Mouse (Mus musculus) cerebellum, adult 9-11 months (tissue): ENCODE data around the gene Hira.
"Not testable (repeated sequence)": the region's sequence is repeated elsewhere in the genome, so short reads cannot be mapped to it uniquely, and the experiment has no call there.

Experiments used
- DNase-seq: peaks from one replicate; pipeline ENCODE4 v3.0.0; 2022

Hira gene

DNA sequence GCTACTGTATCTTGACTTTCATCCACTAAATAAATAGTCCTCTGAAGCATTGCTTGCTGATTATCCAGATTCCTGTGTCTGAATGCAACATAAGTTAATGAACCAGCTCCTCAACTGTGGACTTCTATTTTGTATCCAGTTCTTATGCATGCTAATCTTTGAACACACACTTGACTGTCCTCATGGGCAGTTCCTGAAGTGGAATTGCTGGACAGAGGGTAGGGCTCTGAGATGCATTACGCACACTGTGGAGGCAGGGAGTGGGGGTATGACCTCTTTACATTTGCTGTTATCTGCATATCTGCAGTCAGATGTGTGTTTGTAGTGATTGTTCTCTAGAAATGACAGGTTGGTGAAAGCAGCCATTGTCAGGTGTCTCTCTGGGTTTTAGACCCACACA lies 51.1 kb downstream of the Hira start:
- DNase-seq, result no peak

DNA sequence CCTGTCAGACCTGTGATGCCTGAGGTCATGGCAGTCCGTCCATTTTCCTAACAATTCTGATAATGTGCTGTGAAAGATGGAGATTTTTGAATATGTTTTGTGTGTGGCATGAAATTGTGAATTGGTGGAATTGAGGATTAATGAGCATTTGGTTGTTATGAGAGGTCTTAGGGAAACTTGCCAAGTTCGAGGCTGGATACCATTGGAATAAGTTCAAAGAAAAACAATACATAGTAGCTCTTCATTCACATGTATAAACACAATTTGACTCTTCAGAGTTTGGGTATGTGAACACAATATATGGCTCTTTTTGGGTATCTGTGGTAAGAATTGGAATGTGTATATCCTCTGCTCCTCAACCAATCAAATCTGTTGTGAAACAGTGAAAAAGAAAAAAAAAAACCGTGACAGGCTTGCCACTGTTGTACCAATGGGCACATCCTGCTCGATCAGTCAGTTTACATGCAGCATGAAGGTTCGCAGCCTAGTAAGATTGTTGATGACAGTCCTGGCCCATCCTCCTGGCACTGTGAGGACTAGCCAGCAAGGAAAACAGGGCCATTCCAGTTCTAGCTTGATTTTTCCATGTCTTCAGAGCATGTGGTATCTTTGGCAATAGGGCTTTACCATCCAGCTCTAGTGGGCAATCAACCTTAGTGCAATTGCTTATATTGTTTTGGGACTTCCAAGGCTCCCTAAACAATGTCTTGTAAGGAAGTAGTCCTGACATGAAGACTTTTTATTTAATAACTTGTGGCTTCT lies 61.7 kb downstream of the Hira start:
- DNase-seq, result no peak

DNA sequence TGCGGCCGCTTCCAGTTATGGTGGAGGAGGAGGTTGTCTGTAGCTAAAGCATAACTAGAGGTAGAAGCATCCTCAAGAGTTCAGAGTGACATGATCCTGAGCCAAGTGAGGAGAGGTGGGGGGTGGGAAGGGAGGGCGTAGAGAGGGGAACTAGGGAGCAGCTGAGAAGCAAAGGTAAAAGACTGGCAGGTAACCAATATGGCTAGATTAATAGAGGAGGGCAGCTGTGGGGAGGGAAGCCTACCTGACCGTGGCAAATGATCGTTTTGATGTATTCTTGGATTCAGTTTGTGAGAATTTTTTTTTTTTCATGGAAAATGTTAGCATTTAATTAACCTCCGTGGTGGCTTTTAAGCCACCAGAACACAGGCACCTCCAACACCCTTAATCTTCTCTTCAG lies 67.1 kb downstream of the Hira start:
- no peak for DNase-seq

- DNase-seq, result no peak
These were observed 72.1 kb downstream of the Hira start for GRCm38 (mm10) chr16:18948941-18949340.

- no peak for DNase-seq
These were observed 73.5 kb downstream of the Hira start for GRCm38 (mm10) chr16:18950351-18950750.

- DNase-seq, result no peak
These were observed 76.0 kb downstream of the Hira start for GRCm38 (mm10) chr16:18952813-18953212.

DNA sequence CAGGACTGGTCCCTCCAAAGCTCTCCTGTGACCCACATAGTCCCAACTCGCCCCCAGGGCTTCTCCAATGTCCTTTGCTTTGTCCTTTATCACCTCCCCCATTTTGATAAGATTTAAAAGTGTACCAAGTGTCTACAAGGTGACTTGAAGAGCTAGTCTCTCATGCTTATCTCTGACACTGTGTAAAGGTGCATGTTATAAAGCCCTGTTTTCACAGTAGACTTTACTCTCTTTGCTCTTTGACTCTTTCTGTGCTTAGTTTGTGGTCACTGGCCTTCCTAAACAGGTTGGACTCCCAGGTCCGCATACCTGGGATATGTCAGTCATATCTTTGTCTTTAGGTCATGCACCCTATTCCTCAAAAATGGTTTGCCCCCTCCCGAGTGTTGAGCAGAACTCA lies 78.2 kb downstream of the Hira start:
- DNase-seq, result no peak

- no peak for DNase-seq
These were observed 86.6 kb downstream of the Hira start for GRCm38 (mm10) chr16:18963486-18963885.

- DNase-seq, result no peak
These were observed 92.7 kb downstream of the Hira start for GRCm38 (mm10) chr16:18969420-18970128.

- DNase-seq, result no peak
These were observed 94.0 kb downstream of the Hira start for GRCm38 (mm10) chr16:18970837-18971236.

- not testable (repeated sequence) for DNase-seq
These were observed 98.8 kb downstream of the Hira start for GRCm38 (mm10) chr16:18975665-18976064.

DNA sequence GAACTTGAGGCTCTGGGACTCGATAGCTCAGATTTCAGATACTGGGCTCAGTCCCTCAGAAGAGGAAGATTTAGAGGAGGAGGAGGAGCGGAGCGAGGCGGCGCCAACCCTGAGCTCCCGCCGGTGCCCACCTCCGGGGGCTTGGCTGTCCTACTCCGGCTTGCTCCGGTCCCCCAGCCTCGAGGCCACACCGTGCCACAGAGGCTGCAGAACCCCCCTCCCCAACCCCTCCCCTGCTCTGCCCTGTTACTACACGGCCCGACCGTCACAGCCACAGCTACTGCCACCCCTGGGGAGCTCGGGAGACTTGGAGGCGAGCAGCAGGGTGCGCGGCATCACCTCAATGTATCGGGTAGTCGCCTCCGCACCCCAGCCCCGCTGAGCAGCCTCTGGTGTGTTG lies 99.5 kb downstream of the Hira start:
- no peak for DNase-seq

- no peak for DNase-seq
These were observed 109.5 kb downstream of the Hira start for GRCm38 (mm10) chr16:18986381-18986780.

GRCm38 (mm10) chr16:18986860-18987259 lies 110.0 kb downstream of the Hira start:
- DNase-seq, result no peak

DNA sequence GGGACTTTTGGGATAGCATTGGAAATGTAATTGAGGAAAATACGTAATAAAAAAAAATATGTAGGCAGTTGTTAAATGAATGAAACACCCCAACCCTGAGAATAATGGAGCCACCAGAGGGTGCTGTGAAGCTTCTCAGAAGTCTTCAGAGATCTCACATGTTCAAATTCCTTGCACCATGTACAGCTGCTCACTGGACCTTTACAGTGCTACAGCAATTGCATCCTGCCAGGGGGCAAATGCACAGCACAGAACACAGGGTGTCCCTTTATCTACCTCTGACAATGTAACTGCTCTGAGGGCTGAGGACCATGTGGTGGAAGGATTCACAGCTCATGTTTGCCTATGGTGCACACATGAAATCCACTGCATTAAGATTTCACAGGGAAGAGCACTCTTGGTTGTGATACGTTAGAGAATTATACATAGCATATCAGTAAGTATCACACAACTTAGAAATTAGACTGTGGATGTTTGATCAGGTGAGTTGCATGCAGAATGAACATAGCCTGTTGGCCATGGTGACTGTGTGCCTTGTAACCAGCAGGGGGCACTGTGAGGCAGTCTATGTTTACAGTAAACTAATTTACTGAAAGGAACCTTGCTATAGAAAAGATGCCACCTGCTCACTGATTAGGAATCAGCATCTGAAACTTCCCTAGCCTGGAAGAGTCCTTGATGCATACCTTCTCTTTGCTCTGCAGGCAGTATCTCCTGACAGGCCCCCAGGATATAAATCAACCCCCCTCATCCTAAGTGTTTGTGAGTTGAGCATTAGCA lies 126.0 kb downstream of the Hira start:
- DNase-seq, result not testable (repeated sequence)

DNA sequence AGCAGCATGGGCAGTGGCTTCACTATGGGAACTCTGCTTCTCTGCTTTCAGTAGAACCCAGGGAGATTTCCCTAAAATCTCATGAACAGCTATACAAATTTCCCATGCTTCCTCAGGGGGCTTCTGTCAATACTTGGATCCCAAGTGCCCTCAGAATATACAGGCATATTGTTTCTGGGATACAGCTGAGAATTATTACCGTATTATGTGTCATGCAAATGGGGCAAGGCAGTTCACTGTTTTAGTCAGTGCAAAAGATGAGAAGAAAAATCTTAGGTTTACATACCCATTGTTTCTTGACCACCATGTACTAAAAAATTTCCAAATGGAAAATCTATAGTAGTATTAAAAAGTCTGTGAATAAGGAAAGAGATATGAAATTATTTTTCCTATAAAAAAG lies 126.9 kb downstream of the Hira start:
- no peak for DNase-seq

- no peak for DNase-seq
These were observed 128.5 kb downstream of the Hira start for GRCm38 (mm10) chr16:19005298-19005697.

GRCm38 (mm10) chr16:19006715-19007114 lies 129.9 kb downstream of the Hira start:
- no peak for DNase-seq

DNA sequence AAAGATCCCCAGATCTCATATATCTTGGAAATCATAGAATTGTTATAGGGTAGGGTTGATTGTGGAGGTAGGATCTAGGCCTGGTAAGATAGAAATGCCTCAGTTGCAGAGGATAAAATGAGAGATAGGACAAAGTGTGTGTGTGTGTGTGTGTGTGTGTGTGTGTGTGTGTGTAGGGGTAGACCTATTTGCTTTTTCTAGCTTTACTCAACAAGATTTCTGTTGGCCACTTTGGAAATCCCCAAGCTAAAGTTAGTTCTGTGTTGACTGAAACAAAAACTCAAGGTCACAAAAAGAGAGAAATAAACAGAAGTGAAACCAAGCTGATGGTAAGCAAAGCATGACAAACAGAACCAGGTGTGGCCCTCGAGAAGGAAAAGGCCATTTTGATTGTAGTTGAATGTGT lies 130.4 kb downstream of the Hira start:
- not testable (repeated sequence) for DNase-seq

DNA sequence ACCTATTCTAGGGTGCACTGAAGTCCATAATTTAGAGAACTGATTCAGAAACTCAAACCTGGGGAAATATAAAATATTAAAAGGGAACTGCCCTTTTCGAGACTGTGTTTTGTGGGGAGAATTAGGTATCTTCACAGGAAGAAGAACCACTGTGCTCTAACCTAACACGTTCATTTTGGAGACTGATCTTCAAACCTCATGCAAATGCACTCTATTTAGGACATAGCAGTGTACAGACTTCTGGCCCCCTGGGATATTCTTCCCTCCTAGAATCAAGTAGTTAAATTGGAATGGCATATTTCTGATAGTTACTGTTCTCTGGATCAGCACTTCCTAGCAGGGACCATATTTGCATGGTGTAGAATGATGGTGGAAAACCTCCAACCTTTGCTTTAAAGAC lies 133.9 kb downstream of the Hira start:
- no peak for DNase-seq

GRCm38 (mm10) chr16:19013550-19013949 lies 136.7 kb downstream of the Hira start:
- DNase-seq, result no peak

GRCm38 (mm10) chr16:19014650-19015049 lies 137.8 kb downstream of the Hira start:
- DNase-seq, result no peak
